Mouse (Mus musculus): Measurements from ENCODE around the gene Arhgap28. TPM values are rescaled to one million over a fixed set of nuclear protein-coding genes. Genes with fewer than 3 reads are reported as not detected.

The Arhgap28 gene
- polyA plus RNA-seq, 1 experiment from 2014 or later, result 4.5 TPM

DNA sequence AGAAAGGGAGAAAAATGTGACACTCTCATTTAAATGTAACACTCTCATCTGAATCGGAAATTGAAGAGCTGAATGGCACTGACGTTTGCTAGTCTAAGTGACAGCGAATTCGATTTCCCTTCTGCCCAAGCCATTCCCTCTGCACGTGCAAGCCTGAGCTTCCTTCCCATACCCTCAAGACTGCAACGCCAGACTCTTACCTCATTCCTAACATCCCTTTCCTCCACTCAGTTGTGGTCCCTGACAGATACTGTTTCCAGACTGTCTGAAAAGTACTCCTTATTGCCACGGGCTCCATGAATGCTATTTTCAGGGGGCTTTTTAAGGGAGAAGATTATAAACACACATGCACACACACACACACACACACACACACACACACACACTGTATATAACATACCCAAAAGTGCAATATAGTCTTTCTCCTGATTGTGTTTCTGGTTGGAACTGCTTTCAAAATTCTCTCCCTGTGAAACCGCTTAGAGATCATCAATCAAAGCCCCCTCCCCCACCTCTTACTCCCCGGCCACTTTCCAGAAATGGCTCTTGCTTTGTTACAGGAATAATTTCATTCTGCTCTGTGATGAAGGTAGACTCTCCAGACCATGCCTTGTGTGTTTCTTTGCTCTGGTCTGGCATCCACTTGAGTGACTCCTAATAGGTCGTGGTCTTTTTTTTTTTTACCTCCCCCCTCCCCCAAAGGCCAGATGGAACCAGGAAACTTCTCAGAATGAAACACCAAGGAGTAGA is 836 bp upstream of the Arhgap28 start:
- peak overlapping the region; percentile 70 for H3K9ac ChIP-seq
- peaks cover 11% of the 10 kb centered on the region for H3K4me1 ChIP-seq
- H3K36me3 ChIP-seq (ENCODE audit: poor library complexity, severe bottlenecking), result no peaks in the 10 kb centered on the region
- 11% methylated on average over 10 of the region's 10 CpGs for WGBS
- peak; percentile 53 for ATAC-seq
- no peaks in the 10 kb centered on the region for H3K27me3 ChIP-seq
- no peaks in the 10 kb centered on the region for H3K9me3 ChIP-seq (replicated peaks)
- peak overlapping the region; percentile 72 for H3K4me3 ChIP-seq
- peak overlapping the region; percentile 87 for H3K4me2 ChIP-seq
- peak overlapping the region; percentile 51; the same call in 1 of the 2 replicates for H3K27ac ChIP-seq

- Histone ChIP-seq H3K36me3 (ENCODE audit: poor library complexity, severe bottlenecking) (no peaks in the 10 kb centered on the region), H3K4me3 (peak overlapping the region; percentile 72), H3K27me3 (no peaks in the 10 kb centered on the region), H3K4me2 (peak overlapping the region; percentile 87), H3K27ac (no peak overlapping the region), H3K4me1 (peaks cover 11% of the 10 kb centered on the region), H3K9me3 (replicated peaks) (no peaks in the 10 kb centered on the region), H3K9ac (no peak overlapping the region)
- ATAC-seq, result no peak
- 51% methylated on average over 17 of the region's 17 CpGs for WGBS
These were observed 1.0 kb downstream of the Arhgap28 start for GRCm38 (mm10) chr17:68002608-68003595.

DNA sequence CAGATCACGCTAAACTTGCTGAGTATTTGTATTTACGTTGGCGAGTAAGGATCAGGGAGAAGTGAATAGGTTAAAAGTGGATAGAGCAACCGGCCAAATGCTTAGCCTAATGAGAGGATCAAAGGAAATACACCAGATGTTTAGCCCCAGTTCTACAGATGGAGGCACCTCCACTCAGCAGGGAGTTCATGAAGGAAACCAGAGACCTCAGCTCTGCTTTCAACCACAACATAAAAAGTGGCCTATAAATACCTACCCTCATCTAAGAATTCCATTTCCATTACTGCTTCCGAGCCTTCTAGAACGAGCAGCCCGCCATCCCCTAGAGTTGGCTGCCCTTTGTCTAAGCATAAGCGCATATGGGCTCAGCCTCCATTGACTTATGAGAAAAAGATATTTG is 4.1 kb downstream of the Arhgap28 start:
- H3K4me3 ChIP-seq, result no peak overlapping the region
- ATAC-seq, result no peak
- no peaks in the 10 kb centered on the region for H3K27me3 ChIP-seq
- 56% methylated on average over 8 of the region's 8 CpGs for WGBS
- H3K4me2 ChIP-seq, result no peak overlapping the region
- no peaks in the 10 kb centered on the region for H3K9me3 ChIP-seq (replicated peaks)
- peaks cover 11% of the 10 kb centered on the region for H3K4me1 ChIP-seq
- H3K27ac ChIP-seq, result no peak overlapping the region
- H3K9ac ChIP-seq, result no peak overlapping the region
- H3K36me3 ChIP-seq (ENCODE audit: poor library complexity, severe bottlenecking), result no peaks in the 10 kb centered on the region

- 82% methylated on average over 7 of the region's 7 CpGs for WGBS
- H3K36me3 ChIP-seq (ENCODE audit: poor library complexity, severe bottlenecking), result no peaks in the 10 kb centered on the region
- no peak overlapping the region for H3K9ac ChIP-seq
- H3K4me3 ChIP-seq, result no peak overlapping the region
- H3K27me3 ChIP-seq, result no peaks in the 10 kb centered on the region
- H3K27ac ChIP-seq, result no peak overlapping the region
- no peak for ATAC-seq
- H3K9me3 ChIP-seq (replicated peaks), result no peaks in the 10 kb centered on the region
- H3K4me1 ChIP-seq, result no peaks in the 10 kb centered on the region
- no peak overlapping the region for H3K4me2 ChIP-seq
These were observed 7.2 kb downstream of the Arhgap28 start for GRCm38 (mm10) chr17:67996769-67997155.

DNA sequence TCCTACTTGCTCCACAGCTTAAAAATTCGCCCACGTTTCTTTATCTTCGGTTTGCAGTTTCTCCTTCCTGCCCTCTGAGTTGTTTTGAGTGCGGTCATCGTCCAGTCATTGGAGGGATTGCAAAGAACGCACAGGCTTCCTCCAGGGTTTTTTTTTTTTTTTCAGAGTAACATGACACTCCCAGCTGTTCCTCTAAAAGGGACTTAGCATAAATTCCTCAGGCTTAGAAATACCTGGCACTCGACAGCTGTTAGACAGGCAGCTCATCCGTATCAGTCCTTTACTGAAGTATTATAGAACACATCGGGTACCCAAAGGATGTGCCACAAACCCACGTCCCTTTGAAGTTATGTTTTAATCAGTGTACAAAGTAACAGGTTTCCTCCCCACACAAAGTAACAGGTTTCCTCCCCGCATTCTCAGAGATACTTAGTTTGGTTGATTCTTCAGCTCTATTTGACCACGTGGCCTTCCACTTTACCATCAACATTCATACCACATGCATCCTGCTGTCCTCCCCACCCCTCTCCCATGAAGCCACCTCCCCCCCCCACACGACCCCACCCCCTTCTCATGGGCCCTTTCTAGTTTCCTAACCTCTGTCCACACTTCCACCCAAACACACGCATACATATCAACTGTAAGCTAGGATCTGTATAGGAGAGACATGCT is 7.7 kb downstream of the Arhgap28 start:
- Histone ChIP-seq H3K4me3 (no peak overlapping the region), H3K4me1 (no peaks in the 10 kb centered on the region), H3K27me3 (no peaks in the 10 kb centered on the region), H3K9me3 (replicated peaks) (no peaks in the 10 kb centered on the region), H3K27ac (no peak overlapping the region), H3K4me2 (no peak overlapping the region), H3K9ac (no peak overlapping the region), H3K36me3 (ENCODE audit: poor library complexity, severe bottlenecking) (no peaks in the 10 kb centered on the region)
- ATAC-seq, result no peak
- 22% methylated on average over 14 of the region's 14 CpGs for WGBS

DNA sequence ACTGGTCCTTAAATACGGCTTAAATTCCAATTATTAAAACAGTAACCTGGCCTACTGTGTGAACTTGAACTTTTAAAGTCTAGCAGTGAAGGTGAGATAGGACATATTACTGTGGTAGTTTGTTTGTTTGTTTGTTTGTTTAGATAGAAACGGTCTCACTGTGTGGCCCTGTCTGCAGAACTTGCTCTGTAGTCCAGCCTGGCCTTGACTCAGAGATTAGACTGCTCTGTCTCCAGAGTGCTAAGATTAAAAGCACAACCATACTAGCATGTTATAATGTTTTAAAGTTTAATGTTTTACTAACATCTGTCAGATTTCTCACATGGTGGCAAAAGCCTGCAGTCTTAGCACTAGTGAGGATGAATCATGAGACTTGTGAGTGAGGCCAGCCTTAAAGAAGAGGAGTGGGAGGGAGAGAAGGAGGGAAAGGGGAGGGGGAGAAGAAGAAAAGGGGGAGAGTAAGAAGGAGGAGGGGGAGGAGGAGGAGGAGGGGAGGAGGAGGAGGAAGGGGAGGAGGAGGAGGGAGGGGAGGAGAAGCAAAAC is 8.6 kb downstream of the Arhgap28 start:
- no peak overlapping the region for H3K4me3 ChIP-seq
- no peaks in the 10 kb centered on the region for H3K27me3 ChIP-seq
- WGBS, result 82% methylated on average over 2 of the region's 2 CpGs
- ATAC-seq, result no peak
- no peak overlapping the region for H3K27ac ChIP-seq
- no peaks in the 10 kb centered on the region for H3K36me3 ChIP-seq (ENCODE audit: poor library complexity, severe bottlenecking)
- no peak overlapping the region for H3K4me2 ChIP-seq
- no peaks in the 10 kb centered on the region for H3K9me3 ChIP-seq (replicated peaks)
- no peaks in the 10 kb centered on the region for H3K4me1 ChIP-seq
- H3K9ac ChIP-seq, result no peak overlapping the region

- no peaks in the 10 kb centered on the region for H3K36me3 ChIP-seq (ENCODE audit: poor library complexity, severe bottlenecking)
- WGBS, result 84% methylated on average over 7 of the region's 7 CpGs
- no peaks in the 10 kb centered on the region for H3K27me3 ChIP-seq
- H3K4me1 ChIP-seq, result no peaks in the 10 kb centered on the region
- H3K4me3 ChIP-seq, result no peak overlapping the region
- no peak overlapping the region for H3K27ac ChIP-seq
- H3K4me2 ChIP-seq, result no peak overlapping the region
- H3K9ac ChIP-seq, result no peak overlapping the region
- no peak for ATAC-seq
- H3K9me3 ChIP-seq (replicated peaks), result no peaks in the 10 kb centered on the region
These were observed 9.1 kb downstream of the Arhgap28 start for GRCm38 (mm10) chr17:67994861-67995260.

GRCm38 (mm10) chr17:67993371-67994045 is 10.4 kb downstream of the Arhgap28 start:
- Histone ChIP-seq H3K27ac (no peak overlapping the region), H3K4me2 (no peak overlapping the region), H3K4me3 (no peak overlapping the region), H3K9ac (no peak overlapping the region), H3K27me3 (no peaks in the 10 kb centered on the region), H3K4me1 (no peaks in the 10 kb centered on the region), H3K36me3 (ENCODE audit: poor library complexity, severe bottlenecking) (no peaks in the 10 kb centered on the region), H3K9me3 (replicated peaks) (no peaks in the 10 kb centered on the region)
- 90% methylated on average over 2 of the region's 2 CpGs for WGBS
- ATAC-seq, result no peak

DNA sequence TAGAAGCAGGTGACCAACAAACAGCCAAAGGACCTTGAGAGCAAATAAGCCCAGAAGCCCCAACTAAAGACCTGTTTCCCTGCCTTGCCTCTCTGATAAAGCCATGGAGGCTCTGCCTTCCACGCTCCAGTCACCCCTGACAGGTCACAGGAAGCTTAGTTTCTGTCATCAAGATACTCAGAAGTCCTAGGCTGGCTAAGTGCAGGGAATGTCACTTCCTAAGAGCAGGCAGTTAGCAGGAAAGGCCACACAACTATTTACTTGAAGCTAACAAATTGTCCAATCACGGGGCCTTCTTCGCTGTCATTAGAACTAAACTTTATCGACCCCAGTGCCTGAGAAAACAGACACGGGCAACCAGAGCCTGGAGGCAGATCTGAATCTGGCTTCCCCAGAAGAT is 14.2 kb downstream of the Arhgap28 start:
- no peak overlapping the region for H3K9ac ChIP-seq
- 68% methylated on average over 5 of the region's 5 CpGs for WGBS

DNA sequence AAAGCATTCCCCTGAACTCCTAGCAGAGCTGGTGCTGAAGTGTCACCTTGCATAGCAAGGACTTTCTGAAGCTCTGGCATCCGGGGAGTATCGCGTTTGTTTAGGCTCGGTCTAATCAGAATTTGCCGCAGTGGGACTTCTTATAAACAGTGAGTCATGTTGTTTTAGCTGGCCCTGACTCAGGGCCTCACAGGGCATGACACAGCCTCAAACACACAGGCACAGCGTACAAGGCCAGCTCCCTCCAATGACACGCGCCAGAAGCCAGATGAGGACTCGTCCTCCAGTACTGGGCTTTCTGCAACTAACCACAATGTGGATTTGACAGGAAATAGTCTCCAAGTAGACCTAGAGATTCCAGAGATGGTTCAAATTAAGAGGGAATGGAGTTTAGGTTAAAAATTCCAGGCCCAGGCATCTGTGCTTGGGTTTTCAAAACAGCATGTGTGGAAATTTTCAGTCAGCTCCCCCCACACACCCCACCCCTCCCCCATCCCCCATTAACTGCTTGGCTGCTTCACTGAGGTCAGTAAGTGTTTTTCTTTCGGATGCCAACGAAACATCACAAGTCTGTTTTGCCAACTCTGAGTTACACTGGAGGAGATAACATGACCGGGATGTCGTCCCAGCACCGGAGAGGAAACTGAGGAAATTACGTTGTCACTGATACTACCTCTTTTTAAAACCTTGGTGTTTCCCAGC is 14.8 kb downstream of the Arhgap28 start:
- no peak overlapping the region for H3K4me2 ChIP-seq
- no peaks in the 10 kb centered on the region for H3K4me1 ChIP-seq
- WGBS, result 70% methylated on average over 15 of the region's 15 CpGs
- no peaks in the 10 kb centered on the region for H3K27me3 ChIP-seq
- ATAC-seq, result no peak
- no peak overlapping the region for H3K27ac ChIP-seq
- no peak overlapping the region for H3K9ac ChIP-seq
- no peaks in the 10 kb centered on the region for H3K36me3 ChIP-seq (ENCODE audit: poor library complexity, severe bottlenecking)
- H3K9me3 ChIP-seq (replicated peaks), result no peaks in the 10 kb centered on the region
- H3K4me3 ChIP-seq, result no peak overlapping the region

More for the DNA sequence above, 14.2 kb downstream of the Arhgap28 start:
- H3K27me3 ChIP-seq, result no peaks in the 10 kb centered on the region
- no peak overlapping the region for H3K4me3 ChIP-seq
- no peak overlapping the region for H3K4me2 ChIP-seq
- H3K36me3 ChIP-seq (ENCODE audit: poor library complexity, severe bottlenecking), result no peaks in the 10 kb centered on the region
- no peak overlapping the region for H3K27ac ChIP-seq
- ATAC-seq, result no peak
- H3K4me1 ChIP-seq, result no peaks in the 10 kb centered on the region
- H3K9me3 ChIP-seq (replicated peaks), result no peaks in the 10 kb centered on the region

- Histone ChIP-seq H3K27me3 (no peaks in the 10 kb centered on the region), H3K9me3 (replicated peaks) (no peaks in the 10 kb centered on the region), H3K4me1 (no peaks in the 10 kb centered on the region), H3K4me2 (no peak overlapping the region), H3K27ac (no peak overlapping the region), H3K9ac (no peak overlapping the region), H3K4me3 (no peak overlapping the region), H3K36me3 (ENCODE audit: poor library complexity, severe bottlenecking) (no peaks in the 10 kb centered on the region)
- 51% methylated on average over 4 of the region's 4 CpGs for WGBS
- ATAC-seq, result no peak
These were observed 18.4 kb downstream of the Arhgap28 start for GRCm38 (mm10) chr17:67985532-67985931.
